Mouse (Mus musculus): ENCODE measurements around the gene Dad1.

The Dad1 gene

DNA sequence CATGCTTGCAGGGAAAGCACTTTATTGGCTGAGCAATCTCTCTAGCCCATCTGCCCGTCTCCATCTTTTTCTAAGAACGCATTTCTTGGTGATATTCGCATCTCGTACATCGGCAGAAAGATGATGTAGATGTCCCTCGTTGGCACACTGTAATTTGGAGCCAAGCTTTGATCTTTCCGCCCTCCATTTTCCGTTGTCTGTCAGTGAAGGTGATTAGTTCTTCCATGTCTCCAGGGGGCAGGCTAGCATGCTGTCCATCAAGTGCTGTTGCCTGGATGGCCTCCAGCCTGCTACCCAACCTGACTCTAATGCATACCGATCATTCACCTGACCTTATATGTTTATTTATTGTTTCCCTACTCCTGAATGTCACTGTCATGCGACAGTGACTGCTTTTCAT is 50.1 kb downstream of the Dad1 start:
- no peak for DNase-seq

DNA sequence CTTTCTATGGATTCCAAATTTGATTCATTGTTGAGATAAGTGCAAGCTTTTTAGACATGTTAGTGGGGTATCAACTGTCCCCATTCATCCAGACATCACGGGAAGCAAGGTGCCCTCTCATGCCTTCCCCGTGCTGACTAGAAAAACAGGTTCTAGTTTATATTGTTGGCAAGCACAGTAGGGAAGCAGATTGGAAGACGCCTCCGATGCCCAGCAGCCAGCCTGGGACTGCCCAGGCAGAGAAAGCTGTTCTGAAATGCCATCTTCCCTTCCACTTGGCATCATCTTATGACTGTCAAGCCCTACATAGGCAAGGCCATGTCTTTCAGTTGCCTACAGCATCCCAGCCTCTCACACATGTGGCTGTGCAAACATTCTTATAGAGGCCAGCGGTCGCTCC is 50.7 kb downstream of the Dad1 start:
- DNase-seq = no peak

DNA sequence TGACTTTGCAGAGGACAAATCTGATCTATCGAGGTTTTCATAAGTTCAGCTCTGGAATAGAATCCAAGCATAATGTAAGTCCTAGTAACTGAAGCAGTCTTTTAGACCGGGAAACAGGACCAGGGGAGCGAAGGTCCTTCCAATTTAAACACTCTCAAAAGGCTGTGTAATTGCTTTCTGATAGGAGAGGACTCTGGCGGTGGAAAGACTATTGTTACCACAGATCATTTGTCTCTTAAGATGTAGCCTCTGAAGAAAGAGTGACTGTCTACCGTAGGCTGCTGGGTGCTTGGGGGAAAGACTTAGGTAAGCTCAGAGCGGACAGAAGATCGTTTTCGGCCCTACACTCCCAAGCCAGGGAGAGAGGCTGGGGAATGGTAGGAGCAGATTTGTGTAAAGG is 53.5 kb downstream of the Dad1 start:
- DNase-seq = no peak

DNA sequence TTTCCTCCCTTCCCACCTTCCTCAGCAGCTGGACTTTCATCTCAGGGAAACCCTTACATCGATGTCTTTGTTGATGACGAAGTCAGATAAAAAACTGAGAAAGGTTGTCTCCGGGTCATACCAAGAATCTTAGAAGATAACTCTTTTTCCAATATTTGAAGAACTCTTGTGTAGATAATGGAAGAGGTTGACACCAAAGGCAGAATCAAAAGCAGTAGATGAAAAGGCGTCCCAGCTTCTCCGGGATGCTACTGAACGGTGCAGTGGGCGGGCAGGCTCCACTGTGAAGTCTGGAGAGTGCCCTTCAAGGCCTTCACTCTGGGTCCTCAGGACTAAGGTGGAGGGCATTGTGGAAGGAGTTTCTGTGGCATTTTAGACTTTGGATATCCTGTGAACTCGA is 54.2 kb downstream of the Dad1 start:
- DNase-seq = no peak

DNA sequence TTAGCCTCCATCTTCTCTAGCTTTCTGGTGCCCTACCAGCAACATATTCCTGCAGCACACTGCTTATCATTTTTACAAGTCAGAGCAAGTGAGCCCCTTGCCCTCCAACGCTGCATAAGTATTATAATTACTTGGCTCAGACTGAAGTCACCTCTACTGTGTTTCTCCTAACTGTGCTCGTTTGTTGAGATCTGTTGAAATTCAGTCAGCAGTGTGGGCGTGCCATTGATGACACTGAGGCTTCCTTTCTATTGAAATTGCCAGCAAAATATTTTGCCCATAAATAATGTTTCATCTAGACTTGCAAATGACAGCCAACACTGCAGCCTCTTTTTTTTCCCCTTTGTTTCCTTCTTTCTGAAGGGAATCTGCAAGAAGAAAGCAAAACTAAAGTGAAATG is 56.2 kb downstream of the Dad1 start:
- DNase-seq = no peak

DNA sequence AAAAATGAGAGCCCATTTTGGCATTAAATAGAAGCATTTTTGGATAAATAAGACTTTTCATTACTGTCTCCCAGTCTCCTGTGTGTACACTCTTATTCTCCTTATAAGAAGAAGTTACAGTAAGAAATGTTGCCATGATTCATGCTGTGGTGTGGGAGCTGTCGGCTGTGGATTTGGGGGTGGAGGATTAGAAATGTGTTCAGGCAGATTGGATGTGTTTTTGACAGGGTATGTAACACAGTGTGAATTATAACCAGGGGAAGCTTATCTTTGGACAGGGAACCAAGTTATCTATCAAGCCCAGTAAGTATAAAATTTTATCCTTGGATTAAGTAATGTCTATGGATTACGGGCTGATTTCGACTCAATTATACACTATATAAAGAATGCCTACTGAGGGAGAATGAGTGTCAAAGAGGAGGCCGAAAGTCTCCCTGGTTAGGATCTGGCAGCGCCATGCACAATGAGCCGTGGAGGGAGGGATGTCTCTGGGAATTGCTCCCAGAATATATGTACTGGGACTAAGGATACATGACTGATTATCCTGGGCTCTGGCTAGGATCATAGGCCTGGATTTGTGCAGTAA is 58.0 kb downstream of the Dad1 start:
- no peak for DNase-seq

DNA sequence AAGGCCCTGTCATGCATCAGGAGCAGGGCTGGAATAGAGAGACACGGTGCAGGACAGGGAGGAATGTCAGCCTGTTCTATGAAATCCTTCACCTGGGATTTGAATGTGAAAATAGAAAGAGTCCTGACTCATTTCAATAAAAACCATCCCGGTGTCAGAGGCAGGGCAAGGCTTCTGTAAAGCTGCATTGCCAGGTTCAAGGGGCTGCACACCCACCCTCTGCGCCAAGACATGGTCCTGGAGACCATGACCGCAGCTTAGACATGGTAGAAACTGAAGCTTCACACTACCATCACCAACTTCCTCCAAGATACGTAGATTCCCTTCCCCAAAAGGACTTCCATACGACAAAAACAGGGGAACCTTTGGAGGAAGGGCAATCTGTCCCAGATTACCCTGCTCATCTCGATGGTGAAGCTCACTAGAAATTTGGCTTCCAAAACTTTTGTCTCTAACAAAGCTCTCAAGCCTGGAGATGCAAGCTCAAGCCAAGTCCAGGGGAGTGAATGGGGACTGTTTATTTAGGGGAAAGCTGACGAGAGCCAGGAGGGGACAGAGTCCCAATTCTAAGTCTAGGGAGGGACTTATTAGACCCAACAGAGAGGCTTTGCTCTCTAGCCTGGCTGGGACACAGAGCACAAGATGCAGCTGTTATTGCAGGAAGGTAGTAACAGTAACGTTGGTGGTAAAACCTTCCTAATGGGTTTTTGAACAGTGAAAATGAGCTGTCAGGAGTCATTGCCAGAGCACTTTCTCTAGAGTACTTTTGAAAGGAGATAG is 60.4 kb downstream of the Dad1 start:
- DNase-seq = no peak

DNA sequence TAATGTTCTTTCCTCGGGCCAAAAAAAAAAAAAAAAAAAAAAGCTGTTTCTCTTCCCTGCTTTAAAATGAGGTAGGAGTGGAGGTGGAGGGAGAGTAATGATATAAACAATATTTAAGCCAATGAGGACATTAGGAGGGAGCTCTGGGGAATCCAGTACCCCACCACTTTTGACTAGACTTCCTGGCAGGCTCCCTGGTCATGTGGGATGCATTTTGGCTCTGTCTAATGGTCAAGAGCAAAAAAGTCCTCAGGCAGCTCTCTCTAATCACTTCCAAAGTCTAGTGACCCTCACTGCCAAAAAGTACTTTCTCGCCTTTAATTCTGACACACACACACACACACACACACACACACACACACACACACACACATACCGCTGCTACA is 61.4 kb downstream of the Dad1 start:
- no peak for DNase-seq

DNA sequence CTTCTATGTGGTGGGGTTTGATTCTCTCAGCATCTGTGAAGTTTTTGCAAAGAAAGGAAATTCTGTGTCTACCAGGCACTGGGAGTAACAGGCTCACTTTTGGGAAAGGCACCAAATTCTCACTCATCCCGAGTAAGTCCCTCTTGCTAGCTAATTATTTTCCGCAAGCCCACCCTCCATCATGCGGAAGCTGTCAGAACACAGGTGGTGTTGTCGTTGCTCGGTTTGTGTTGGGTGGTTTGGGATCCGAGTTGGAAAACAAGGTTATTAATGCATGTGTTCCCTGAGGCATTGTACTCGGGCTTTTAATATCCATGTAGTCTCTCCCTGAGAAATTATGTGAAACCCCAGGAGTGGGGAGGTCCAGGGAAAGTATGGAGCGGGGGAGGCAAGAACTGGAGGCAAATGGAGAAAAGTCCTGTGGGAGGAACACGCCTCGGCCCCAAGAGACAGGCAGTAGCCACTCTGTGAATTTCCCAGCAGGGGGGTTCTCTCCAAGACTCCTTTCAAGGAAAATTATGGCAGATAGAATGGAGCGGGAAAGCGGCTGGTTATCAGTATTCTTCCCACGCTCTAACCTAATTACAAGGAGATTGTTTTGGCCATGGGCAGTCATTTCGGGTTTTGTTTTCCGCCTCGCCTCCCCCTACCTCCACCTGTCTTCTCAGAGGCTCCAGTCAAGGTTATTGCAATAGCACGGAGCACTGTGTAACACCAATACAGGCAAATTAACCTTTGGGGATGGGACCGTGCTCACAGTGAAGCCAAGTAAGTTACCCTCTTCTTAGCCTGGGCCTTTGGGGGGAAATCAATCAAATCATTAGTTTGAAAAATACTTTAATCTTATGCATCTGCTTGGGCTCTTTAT is 62.1 kb downstream of the Dad1 start:
- no peak for DNase-seq

DNA sequence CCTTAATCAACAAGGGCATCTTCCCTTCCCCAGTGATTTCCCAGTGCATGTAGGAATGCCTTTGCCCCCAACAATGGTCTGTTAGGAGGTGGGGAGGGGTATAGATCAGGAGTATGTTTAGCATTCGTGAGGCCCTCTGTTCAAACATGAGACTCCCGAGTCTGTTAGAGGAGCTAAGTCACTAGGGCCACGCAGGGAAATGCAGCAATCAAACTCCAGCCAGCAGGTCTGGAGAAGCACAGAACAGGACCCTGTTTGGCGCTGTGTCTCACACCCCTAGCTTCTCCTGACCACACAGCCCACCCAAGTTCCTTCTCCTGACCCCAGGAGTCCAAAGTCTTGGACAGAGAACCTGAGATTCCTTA is 62.9 kb downstream of the Dad1 start:
- no peak for DNase-seq

DNA sequence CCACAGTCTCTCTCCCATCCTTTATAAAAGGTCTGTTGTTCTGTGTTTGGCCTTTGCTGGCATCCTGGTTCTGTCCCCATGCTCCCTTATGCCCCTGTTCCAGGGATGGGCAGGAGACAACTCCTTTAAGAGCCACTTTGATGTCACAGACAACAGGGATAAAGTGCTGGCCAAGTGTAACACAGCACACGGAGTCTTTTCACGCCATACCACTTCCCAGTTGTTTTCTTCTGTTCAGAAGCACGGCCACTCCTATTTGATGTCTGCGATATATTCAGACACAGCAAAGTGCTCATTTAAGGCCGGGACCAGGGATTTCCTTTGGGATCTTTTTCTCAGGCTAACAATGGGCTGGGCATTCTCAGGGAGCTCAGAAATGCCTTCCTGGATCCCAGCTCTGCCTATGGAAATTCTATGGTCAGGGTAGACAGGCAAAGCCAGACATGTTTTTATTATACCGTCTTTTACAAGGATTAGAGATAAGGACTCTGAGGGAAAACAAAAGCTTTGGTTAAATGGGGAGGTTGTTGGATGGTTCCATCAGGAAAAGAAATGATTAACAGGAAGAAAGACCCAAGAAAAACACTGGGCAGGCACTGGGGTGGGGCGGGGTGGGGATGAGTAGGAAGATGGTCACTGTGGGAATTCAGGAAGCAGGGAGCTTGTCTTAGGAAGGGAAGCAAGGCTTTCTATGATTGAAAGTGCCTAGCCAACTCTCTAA is 63.4 kb downstream of the Dad1 start:
- no peak for DNase-seq

DNA sequence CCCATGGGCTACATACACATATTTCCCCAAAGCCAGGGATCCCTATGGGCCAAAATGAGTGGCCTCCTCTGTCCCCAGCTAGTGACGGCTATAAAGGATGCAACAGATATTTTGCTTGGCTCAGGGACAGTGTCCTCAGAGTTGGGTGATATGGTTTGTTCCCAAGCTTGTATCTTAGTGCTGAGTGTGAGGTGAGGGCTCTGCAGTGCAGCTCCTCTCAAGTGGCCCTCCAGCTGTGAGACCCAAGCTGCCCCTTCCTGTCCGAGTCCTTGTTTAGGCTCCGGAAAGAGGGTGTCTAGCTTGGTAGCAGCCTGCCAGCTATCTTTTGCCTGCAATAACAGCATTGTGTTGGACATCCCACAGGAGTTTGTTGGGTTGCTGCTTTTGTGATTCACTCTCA is 64.6 kb downstream of the Dad1 start:
- no peak for DNase-seq

DNA sequence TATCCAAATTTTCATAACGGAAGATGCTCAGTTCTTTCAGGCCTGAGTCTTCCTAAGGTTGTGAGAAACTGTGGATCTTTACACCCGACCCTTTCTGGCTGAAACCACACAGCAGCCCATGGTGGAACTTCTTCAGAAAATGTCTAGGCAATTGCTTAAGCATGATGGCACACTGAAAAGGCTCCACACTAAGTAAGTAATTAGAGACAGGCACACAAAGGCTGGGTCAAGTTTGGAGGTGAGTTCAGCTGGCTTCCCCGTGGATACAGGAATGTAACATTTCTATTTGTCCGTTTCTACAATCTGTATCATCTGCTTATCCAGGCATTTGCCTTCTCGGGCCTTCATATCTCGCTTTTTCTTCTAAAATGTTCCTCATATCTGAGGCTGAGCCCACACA is 66.7 kb downstream of the Dad1 start:
- DNase-seq = no peak

Data from right cerebral cortex, postnatal 4 days (tissue).